Mouse (Mus musculus) spleen, postnatal 36 days (tissue): ENCODE measurements at regions not wholly inside any gene's neighbourhood (a gene's known extent, or its start where the extent isn't known, plus 50 kb on each side); places are given as distances from the start of the nearest gene placed in this dataset.

ENCODE experiments used
- DNase-seq, 2 experiments: peaks; one replicate each; pipeline ENCODE4 v3.0.0; 2022; ENCODE audit warnings: low spot score in 2 of 2, mixed read lengths in 1 of 2

- DNase-seq = no peak
Measured at GRCm38 (mm10) chr7:37093721-37094120, 395.8 kb downstream of the Tshz3 start.

DNA sequence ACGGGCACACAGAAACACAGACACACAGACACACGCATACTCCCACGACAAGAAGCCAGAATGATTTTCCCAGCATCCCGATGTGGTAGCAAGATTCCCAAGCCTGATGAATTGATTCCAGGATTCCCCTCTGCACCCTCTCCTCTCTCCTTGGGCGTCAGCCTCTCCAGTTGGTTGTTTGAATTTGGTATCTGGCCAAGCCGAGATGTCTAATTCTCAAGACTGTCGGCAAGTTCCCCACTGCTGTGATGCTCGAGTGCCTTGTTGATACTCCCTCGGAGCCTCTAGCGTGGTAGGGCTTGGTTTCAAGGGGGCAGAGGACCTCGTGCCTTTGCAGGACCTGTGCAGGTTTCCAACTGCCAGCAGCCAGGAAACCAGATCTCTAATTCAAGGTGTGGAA, 397.9 kb downstream of the Tshz3 start:
- no peak for DNase-seq

DNA sequence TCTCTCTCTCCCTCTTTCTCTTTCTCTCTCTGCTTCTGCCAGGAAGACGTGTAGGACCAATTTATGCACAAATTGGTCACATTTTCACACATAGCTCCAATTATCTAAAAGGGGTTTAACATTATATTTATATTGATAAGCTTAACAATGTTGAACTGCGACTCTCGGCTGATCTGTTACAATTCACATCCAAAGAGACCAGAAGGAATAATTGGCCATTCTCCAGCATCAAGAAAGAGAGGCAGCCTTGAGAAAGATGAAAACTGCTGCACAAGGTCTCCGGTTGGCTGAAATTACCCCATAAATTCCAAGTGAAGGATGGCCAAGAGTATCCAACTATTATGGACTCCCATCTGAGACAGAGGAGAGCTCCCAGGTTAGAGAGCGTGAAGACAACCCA, 398.4 kb downstream of the Tshz3 start:
- DNase-seq = no peak

- DNase-seq = no peak
Measured at GRCm38 (mm10) chr7:37098950-37099349, 401.0 kb downstream of the Tshz3 start.

DNA sequence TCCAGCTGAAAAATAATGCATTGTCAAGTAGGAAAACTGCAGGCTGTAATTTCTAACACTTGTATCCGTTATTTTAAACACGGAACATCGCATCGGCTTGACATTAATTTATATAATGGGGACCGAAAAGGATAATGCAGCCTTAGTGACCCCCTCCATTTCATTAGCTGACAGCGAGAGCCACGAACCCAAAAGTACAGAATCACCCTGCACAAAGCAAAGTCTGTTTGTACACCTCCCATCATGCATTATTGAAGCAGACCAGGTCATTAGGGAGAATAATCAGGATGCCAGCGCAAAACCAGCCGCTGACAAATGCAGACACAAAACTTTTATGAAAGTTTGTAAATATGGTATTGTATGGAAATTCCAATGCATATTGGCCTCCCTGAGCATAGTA, 406.8 kb downstream of the Tshz3 start:
- no peak for DNase-seq

DNA sequence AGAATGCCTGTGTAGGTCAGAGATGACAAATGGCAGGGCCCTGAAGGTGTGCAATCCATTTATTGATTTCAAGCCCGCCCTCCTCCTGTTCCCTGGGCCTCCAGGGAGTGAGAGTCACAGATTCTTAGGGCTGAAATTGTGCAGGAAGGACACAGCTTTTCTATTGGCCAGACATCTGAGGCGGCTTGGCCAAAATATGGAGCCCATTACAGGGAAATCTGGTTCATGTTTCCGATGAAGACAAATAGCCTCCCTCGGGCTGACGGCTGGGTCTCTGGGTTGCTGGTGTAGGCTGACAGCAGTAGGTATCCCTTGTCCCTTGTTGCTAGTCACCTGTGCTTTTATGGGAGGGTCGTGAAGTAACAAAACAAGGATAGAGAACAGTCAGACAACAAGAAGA, 413.2 kb downstream of the Tshz3 start:
- DNase-seq = no peak

- DNase-seq = no peak
Measured at GRCm38 (mm10) chr7:37120776-37121175, 422.9 kb downstream of the Tshz3 start.

- no peak for DNase-seq
Measured at GRCm38 (mm10) chr7:37140191-37140590, 442.3 kb downstream of the Tshz3 start.

- DNase-seq = no peak
Measured at GRCm38 (mm10) chr7:37142780-37143179, 444.9 kb downstream of the Tshz3 start.

DNA sequence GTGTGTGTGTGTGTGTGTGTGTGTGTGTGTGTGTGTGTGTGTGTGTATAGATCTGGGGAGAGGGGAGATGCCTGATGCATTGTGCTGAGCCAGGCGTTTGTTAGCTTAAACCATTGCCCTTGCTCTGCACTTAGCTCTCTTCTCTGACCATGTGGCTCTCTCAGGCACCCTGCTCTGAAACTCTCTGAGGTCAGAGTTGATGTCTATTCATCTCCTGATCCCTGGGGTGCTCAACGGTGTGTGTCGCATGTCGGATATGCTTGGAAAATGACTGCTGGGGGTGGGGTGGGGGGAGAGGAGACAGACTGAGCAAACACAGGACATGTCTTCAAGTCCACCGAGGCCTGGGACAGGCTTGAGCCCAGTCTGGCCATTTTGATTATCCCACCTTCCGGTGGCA, 446.4 kb downstream of the Tshz3 start:
- no peak for DNase-seq

- DNase-seq = no peak
Measured at GRCm38 (mm10) chr7:37149711-37150110, 451.8 kb downstream of the Tshz3 start.

GRCm38 (mm10) chr7:37159801-37160200, 461.9 kb downstream of the Tshz3 start:
- DNase-seq = no peak

- DNase-seq = no peak
Measured at GRCm38 (mm10) chr7:37168883-37169282, 471.0 kb downstream of the Tshz3 start.

DNA sequence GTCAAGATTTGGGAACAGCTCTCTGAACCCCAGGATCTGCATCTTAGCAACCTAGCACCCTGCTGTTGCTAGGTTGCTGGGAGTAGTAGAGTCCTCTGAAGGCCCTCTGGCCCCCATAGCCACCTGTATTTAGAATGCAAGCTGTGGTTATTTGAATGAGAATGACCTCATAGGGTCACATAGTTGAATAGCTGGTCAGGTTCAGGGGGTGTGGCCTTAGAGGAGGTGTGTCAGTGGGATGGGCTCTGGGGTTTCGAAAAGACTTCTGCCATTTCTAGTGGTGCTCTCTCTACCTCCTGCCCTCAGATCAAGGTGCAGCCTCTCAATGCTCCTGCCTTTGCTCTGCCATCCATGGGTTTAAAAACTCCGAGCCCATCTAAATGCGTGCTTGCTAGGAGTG, 477.8 kb downstream of the Tshz3 start:
- no peak for DNase-seq

GRCm38 (mm10) chr7:37178256-37178655, 480.3 kb downstream of the Tshz3 start:
- no peak for DNase-seq

DNA sequence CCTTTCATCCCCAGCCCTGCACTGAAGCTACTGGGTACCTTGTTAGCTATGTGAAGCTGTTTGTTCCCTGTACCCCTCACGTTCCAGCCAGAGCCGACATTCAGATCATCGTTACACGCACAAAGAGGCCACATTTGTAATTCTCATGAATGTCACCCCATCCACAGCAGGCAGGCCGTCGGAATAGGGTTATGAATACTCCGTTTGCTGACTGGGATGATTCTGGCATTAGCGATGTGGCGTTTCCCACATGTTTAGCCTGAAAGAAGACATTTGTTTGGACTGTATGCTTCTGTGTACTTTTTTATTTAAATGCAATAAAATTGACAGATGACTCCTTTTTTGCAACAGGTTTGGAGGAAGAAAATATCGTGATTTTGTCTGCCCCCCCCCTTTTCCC, 482.0 kb downstream of the Tshz3 start:
- DNase-seq = no peak

GRCm38 (mm10) chr7:37180416-37180815, 482.5 kb downstream of the Tshz3 start:
- DNase-seq = no peak

DNA sequence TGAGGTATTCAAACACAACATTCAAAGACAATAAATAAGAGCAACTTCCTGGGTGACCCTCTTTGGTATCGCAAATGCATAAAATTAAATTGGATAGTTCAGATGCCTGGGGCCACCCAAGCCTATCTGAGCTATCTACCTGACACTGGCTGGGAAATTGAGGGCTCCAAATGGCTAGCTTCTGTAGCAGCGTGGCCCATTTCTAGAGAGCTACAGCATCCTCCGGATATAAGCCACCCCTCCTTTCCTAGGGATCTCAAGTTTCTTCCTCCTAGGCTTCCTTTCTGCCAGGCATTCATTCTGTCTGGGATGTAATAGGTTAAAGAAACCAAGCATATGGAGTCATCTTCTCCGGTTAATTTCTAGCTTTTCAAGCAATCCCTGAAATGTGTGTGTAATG, 483.2 kb downstream of the Tshz3 start:
- no peak for DNase-seq

GRCm38 (mm10) chr7:37192536-37192935, 494.6 kb downstream of the Tshz3 start:
- no peak for DNase-seq

DNA sequence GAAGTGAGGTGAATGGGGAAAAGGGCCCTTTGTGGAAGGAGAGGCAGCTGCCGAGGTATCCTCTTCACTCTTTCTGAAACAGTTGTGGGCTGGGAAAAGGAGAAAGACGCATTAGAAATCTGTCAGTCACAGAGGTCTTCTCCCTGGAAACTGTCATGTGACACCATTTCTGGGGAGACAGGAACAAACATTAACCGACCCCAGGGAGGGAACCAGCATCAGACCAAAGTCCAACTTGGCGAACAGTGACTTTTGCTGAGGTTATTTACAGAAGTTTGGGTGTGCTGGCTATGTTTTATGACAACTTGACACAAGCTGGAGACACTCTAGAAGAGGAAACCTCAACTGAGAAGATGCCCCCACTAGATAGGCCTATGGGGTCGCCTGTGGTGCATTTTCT, 506.9 kb downstream of the Tshz3 start:
- no peak for DNase-seq

- no peak for DNase-seq
Measured at GRCm38 (mm10) chr7:37208305-37208704, 510.4 kb downstream of the Tshz3 start.

- no peak for DNase-seq
Measured at GRCm38 (mm10) chr7:37213751-37214181, 515.8 kb downstream of the Tshz3 start.

DNA sequence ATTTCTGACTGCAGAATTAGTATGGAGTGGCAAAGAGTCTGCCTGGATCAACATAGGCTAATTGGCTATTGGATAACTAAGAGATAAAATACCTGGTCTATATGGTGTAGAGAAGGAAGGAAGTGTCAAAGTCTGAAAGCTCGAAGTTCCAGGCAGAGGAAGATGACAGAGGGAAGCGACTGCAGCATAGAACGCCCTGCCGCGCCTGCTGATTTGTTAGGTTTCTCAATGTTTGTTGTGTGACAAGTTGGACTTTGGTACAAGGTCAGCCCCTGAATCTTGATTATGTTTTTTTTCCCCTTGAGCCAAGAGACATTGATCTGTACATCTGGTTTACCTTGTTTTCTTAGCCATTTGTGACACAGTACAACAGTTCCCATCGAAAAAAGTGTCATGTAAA, 517.6 kb downstream of the Tshz3 start:
- DNase-seq = no peak

DNA sequence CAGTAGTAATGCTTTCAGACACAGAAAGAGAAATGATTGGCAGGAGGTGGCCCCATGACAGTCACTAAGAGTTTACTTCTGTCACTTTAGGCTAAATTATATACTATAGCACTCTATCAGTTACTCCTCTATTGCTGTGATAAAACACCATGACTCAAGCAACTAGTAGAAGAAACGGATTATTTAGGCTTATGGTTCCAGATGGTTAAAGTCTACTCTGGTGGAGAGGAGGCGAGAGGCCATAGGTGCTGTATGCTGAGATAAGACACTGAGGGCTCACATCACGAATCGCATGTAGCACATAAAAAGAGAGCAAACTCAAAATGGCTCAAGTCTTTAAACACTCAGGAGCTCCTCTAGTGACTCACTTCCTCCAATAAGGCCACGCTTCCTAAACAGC, 522.6 kb downstream of the Tshz3 start:
- DNase-seq = no peak

- no peak for DNase-seq
Measured at GRCm38 (mm10) chr7:37226423-37226822, 528.5 kb downstream of the Tshz3 start.
